Mouse (Mus musculus) spleen, adult 2 months (tissue): Measurements from ENCODE around the gene Sp6.

ENCODE experiments used
- CTCF ChIP-seq: fragments of 200-500 bp; IDR thresholded peaks from 2 replicates; pipeline ENCODE4 v1.5.1; 2011; ENCODE audit warnings: mild to moderate bottlenecking, inconsistent platforms; ENCODE audit not compliant: insufficient read depth, insufficient read length, insufficient replicate concordance; ENCODE audit errors: extremely low read depth
- POLR2A ChIP-seq: fragments of 200-500 bp; IDR thresholded peaks from 2 replicates; pipeline ENCODE4 v1.6.1; 2011; ENCODE audit warnings: low read depth, low read length, inconsistent platforms

DNA sequence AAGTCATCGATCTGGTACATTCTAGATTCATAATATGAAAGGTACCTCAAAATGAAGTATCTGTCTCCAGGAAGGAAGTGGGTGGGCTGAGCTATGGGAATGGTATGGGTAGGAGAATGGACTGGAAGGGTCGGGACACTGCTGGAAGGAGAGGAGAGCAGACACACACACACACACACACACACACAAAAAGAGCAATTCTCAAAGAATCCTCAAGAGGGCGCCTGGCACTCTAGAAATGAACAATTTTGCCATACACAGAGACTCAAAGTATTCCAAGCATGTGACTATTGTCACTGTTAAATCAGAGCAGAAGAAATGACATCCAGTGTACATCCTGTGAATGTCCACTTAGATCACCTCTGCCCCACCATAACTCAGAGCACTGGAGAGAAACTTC lies 59.3 kb downstream of the Sp6 start:
- TF ChIP-seq CTCF (no peak), POLR2A (no peak)
